Mouse (Mus musculus): ENCODE results near the gene Mex3d. TPM values are rescaled to one million over a fixed set of nuclear protein-coding genes. Genes with fewer than 3 reads are reported as not detected.

The Mex3d gene
- polyA plus RNA-seq, 1 experiment from 2014 or later: 0.78 TPM

GRCm38 (mm10) chr10:80369995-80370747, 17.3 kb downstream of the Mex3d start:
- Histone ChIP-seq H3K36me3 (replicated peaks) (no peaks in the 10 kb centered on the region), H3K4me2 (no peak overlapping the region), H3K9ac (no peak overlapping the region), H3K9me3 (replicated peaks) (no peaks in the 10 kb centered on the region), H3K4me1 (replicated peaks) (peaks cover 6% of the 10 kb centered on the region; the same call in 1 of the 2 replicates), H3K27me3 (peaks cover 61% of the 10 kb centered on the region), H3K27ac (replicated peaks) (no peak overlapping the region), H3K4me3 (replicated peaks) (no peak overlapping the region)
- ATAC-seq (ENCODE audit: insufficient read depth): no peak
- WGBS (ENCODE audit: insufficient replicate concordance): 70% methylated on average over 21 of the region's 21 CpGs

DNA sequence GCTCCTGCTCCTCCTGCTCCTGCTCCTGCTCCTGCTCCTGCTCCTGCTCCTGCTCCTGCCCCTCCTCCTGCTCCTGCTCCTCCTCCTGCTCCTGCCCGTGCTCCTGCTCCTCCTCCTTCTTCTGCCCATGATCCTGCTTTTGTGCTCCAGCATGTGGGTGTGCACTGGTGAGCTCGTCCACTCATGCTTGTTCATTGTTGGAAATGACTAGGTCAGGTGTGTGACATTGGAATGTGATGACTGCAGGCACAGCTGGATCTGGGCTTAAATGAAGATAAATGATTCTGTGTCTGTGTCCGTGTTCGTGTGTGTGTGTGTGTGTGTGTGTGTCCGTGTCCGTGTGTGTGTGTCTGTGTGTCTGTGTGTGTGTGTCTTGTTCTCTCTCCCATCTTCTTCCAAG, 19.1 kb downstream of the Mex3d start:
- Histone ChIP-seq H3K4me2 (no peak overlapping the region), H3K36me3 (replicated peaks) (no peaks in the 10 kb centered on the region), H3K27ac (replicated peaks) (no peak overlapping the region), H3K4me1 (replicated peaks) (peaks cover 6% of the 10 kb centered on the region; the same call in 1 of the 2 replicates), H3K27me3 (peaks cover 78% of the 10 kb centered on the region), H3K4me3 (replicated peaks) (no peak overlapping the region), H3K9ac (no peak overlapping the region), H3K9me3 (replicated peaks) (no peaks in the 10 kb centered on the region)
- 79% methylated on average over 6 of the region's 6 CpGs for WGBS (ENCODE audit: insufficient replicate concordance)
- ATAC-seq (ENCODE audit: insufficient read depth): no peak

DNA sequence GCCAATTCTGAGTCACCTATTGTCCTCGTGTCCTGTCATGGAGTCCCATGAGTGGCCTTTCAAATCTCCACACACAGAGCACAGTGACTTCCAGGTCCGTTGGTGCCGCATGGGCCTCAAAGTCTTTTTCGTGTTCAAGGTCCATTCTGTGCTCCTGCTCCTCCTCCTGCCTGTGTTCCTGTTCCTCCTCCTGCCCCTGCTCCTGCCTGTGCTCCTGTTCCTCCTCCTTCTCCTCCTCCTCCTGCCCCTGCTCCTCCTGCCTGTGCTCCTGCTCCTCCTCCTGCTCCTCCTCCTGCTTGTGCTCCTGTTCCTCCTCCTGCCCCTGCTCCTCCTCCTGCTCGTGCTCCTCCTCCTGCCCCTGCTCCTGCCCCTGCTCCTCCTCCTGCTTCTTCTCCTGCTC, 19.5 kb downstream of the Mex3d start:
- H3K4me2 ChIP-seq: no peak overlapping the region
- peaks cover 77% of the 10 kb centered on the region for H3K27me3 ChIP-seq
- no peaks in the 10 kb centered on the region for H3K9me3 ChIP-seq (replicated peaks)
- no peak overlapping the region for H3K9ac ChIP-seq
- no peak for ATAC-seq (ENCODE audit: insufficient read depth)
- peaks cover 6% of the 10 kb centered on the region; the same call in 1 of the 2 replicates for H3K4me1 ChIP-seq (replicated peaks)
- H3K36me3 ChIP-seq (replicated peaks): no peaks in the 10 kb centered on the region
- no peak overlapping the region for H3K27ac ChIP-seq (replicated peaks)
- WGBS (ENCODE audit: insufficient replicate concordance): 42% methylated on average over 5 of the region's 5 CpGs
- no peak overlapping the region for H3K4me3 ChIP-seq (replicated peaks)

DNA sequence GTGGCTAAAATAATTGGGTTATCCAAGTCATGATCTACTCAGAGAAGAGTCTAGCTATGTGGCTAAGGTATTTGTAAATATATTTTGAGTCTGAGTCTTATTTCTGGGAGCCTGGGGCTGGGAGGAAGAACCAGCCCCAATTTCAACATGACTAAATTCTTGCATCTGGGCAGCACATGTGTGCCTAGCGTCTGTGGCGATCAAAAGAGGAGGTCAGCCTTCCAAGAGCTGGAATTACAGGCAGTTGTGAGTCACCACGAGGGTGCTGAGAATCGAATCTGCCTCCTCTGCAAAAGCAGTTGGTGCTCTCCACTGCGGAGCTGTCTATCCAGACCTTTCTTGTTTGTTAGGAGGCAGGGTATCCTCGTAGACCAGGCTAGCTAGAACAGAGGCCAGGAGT, 21.7 kb downstream of the Mex3d start:
- H3K4me3 ChIP-seq (replicated peaks): no peak overlapping the region
- H3K4me1 ChIP-seq (replicated peaks): no peaks in the 10 kb centered on the region
- H3K4me2 ChIP-seq: no peak overlapping the region
- H3K9me3 ChIP-seq (replicated peaks): no peaks in the 10 kb centered on the region
- no peak overlapping the region for H3K27ac ChIP-seq (replicated peaks)
- peaks cover 76% of the 10 kb centered on the region for H3K27me3 ChIP-seq
- no peaks in the 10 kb centered on the region for H3K36me3 ChIP-seq (replicated peaks)
- H3K9ac ChIP-seq: no peak overlapping the region
- ATAC-seq (ENCODE audit: insufficient read depth): no peak
- WGBS (ENCODE audit: insufficient replicate concordance): 47% methylated on average over 6 of the region's 6 CpGs

DNA sequence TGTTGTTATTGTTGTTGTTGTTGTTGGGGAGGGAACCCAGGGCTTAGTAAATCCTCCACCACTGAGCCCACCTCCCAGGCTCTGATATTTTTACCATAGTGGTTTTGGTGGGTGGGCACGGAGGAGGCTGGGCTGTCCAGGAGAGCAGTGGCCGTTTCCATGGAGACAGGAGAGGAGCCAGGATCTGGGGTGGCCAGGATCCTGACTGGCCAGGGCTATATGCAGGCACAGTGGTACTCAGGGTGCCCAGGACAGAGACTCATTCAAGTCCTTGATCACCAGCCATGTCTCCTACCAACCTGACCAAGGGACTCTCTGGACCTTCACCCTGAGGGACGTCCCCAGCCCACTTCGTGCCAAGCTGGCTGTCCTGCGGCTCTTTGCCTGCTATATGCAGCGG, 23.7 kb downstream of the Mex3d start:
- Histone ChIP-seq H3K9me3 (replicated peaks) (no peaks in the 10 kb centered on the region), H3K4me1 (replicated peaks) (no peaks in the 10 kb centered on the region), H3K27me3 (peaks cover 84% of the 10 kb centered on the region), H3K4me2 (no peak overlapping the region), H3K27ac (replicated peaks) (no peak overlapping the region), H3K4me3 (replicated peaks) (no peak overlapping the region), H3K9ac (no peak overlapping the region), H3K36me3 (replicated peaks) (no peaks in the 10 kb centered on the region)
- no peak for ATAC-seq (ENCODE audit: insufficient read depth)
- 37% methylated on average over 6 of the region's 6 CpGs for WGBS (ENCODE audit: insufficient replicate concordance)

GRCm38 (mm10) chr10:80357994-80358639, 29.3 kb downstream of the Mex3d start:
- H3K4me2 ChIP-seq: peak overlapping the region; percentile 42
- WGBS (ENCODE audit: insufficient replicate concordance): 9% methylated on average over 31 of the region's 31 CpGs
- peaks cover 13% of the 10 kb centered on the region for H3K4me1 ChIP-seq (replicated peaks)
- peaks cover 94% of the 10 kb centered on the region for H3K27me3 ChIP-seq
- H3K27ac ChIP-seq (replicated peaks): no peak overlapping the region
- ATAC-seq (ENCODE audit: insufficient read depth): no peak
- 0 out of 2 replicates have a peak overlapping the region, but pooled peaks have one; percentile 7 for H3K4me3 ChIP-seq (replicated peaks)
- no peaks in the 10 kb centered on the region for H3K36me3 ChIP-seq (replicated peaks)
- no peaks in the 10 kb centered on the region for H3K9me3 ChIP-seq (replicated peaks)
- H3K9ac ChIP-seq: no peak overlapping the region

DNA sequence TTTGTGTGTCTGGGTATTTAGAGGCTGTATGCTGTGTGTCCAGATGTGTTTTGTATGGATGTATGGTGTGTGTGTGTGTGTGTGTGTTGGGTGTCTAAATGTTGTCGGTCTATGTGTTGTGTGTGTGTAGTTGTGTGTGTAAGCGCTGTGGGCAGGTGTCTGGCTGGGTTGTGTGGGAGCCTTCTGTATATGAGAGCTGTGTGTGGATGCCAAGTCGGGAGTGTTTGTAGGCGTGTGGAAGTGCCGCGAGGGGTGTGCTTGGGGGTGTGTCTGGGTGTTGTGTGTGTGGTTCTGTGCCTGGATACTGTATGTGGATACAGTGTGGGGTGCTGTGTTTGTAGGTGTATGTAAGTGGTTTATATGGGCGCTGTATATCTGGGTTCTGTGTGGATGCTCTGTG, 30.1 kb downstream of the Mex3d start:
- no peak overlapping the region for H3K27ac ChIP-seq (replicated peaks)
- ATAC-seq (ENCODE audit: insufficient read depth): no peak
- no peak overlapping the region for H3K4me3 ChIP-seq (replicated peaks)
- 31% methylated on average over 7 of the region's 7 CpGs for WGBS (ENCODE audit: insufficient replicate concordance)
- H3K27me3 ChIP-seq: peaks cover 94% of the 10 kb centered on the region
- H3K36me3 ChIP-seq (replicated peaks): no peaks in the 10 kb centered on the region
- H3K4me2 ChIP-seq: peak overlapping the region; percentile 42; the same call in 1 of the 2 replicates
- H3K9me3 ChIP-seq (replicated peaks): no peaks in the 10 kb centered on the region
- peaks cover 17% of the 10 kb centered on the region for H3K4me1 ChIP-seq (replicated peaks)
- no peak overlapping the region for H3K9ac ChIP-seq

- peaks cover 100% of the 10 kb centered on the region for H3K27me3 ChIP-seq
- H3K4me3 ChIP-seq (replicated peaks): no peak overlapping the region
- H3K9ac ChIP-seq: no peak overlapping the region
Measured at GRCm38 (mm10) chr10:80356737-80357136, 30.7 kb downstream of the Mex3d start.

DNA sequence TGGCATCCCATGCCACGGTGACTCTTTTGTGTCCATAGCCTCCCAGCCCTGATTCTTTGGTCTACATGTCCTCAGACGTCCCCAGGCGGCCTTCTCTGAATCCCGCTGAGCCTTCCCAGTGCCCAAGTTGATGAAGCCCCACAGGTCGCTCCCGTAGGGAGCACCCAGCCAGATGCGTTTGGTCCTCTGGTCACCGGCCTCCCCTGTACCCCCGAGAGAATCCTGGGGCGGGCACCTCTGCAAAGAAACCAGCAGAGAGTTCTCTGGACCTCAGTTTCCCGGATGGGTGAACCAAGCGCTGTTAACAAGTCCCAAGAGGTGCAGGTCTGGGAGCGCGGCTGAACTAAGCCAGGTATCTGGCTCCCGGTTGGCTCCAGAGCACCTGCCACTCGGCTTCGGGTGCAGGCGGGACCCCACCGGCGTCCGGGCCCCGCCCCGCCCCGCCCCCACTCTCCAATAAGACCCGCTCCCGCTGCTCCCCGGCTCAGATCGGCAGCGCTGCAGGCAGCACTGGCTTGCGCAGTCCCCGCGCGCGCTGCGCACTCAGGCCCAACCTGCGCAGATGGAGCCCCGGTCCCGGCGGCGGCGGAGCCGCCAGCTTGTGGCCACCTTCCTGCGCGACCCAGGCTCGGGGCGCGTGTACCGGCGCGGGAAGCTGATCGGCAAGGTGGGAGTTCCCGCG, 31.3 kb downstream of the Mex3d start, which contains the start of gene Plk5:
Plk5 (plus strand) TSS at position 459 of the 682 bp plus-strand sequence.
- 2% methylated on average over 53 of the region's 53 CpGs for WGBS (ENCODE audit: insufficient replicate concordance)
- no peak for ATAC-seq (ENCODE audit: insufficient read depth)
- Histone ChIP-seq H3K27me3 (peaks cover 100% of the 10 kb centered on the region), H3K9ac (no peak within 1 kb of the TSS), H3K9me3 (replicated peaks) (no peaks in the 10 kb centered on the region), H3K27ac (replicated peaks) (no peak within 1 kb of the TSS), H3K4me1 (replicated peaks) (peaks cover 21% of the 10 kb centered on the region), H3K36me3 (replicated peaks) (no peaks in the 10 kb centered on the region), H3K4me2 (peak within 1 kb of the TSS; percentile 10), H3K4me3 (replicated peaks) (no peak within 1 kb of the TSS)

More at GRCm38 (mm10) chr10:80356737-80357136, 30.7 kb downstream of the Mex3d start:
- Histone ChIP-seq H3K4me1 (replicated peaks) (peaks cover 17% of the 10 kb centered on the region), H3K27ac (replicated peaks) (no peak overlapping the region), H3K9me3 (replicated peaks) (no peaks in the 10 kb centered on the region), H3K4me2 (peak overlapping the region; percentile 10; the same call in 1 of the 2 replicates), H3K36me3 (replicated peaks) (no peaks in the 10 kb centered on the region)
- 3% methylated on average over 34 of the region's 34 CpGs for WGBS (ENCODE audit: insufficient replicate concordance)
- no peak for ATAC-seq (ENCODE audit: insufficient read depth)

GRCm38 (mm10) chr10:80355431-80355830, 32.0 kb downstream of the Mex3d start:
- Histone ChIP-seq H3K9me3 (replicated peaks) (no peaks in the 10 kb centered on the region), H3K4me2 (no peak overlapping the region), H3K36me3 (replicated peaks) (no peaks in the 10 kb centered on the region), H3K4me3 (replicated peaks) (no peak overlapping the region), H3K27me3 (peaks cover 100% of the 10 kb centered on the region), H3K27ac (replicated peaks) (no peak overlapping the region), H3K4me1 (replicated peaks) (peaks cover 27% of the 10 kb centered on the region), H3K9ac (no peak overlapping the region)
- WGBS (ENCODE audit: insufficient replicate concordance): 9% methylated on average over 9 of the region's 9 CpGs
- ATAC-seq (ENCODE audit: insufficient read depth): no peak

- ATAC-seq (ENCODE audit: insufficient read depth): no peak
- Histone ChIP-seq H3K9me3 (replicated peaks) (no peaks in the 10 kb centered on the region), H3K4me3 (replicated peaks) (no peak overlapping the region), H3K36me3 (replicated peaks) (no peaks in the 10 kb centered on the region), H3K4me1 (replicated peaks) (peaks cover 45% of the 10 kb centered on the region), H3K9ac (no peak overlapping the region), H3K27me3 (peaks cover 100% of the 10 kb centered on the region), H3K4me2 (no peak overlapping the region), H3K27ac (replicated peaks) (no peak overlapping the region)
- 25% methylated on average over 8 of the region's 8 CpGs for WGBS (ENCODE audit: insufficient replicate concordance)
Measured at GRCm38 (mm10) chr10:80352727-80353126, 34.7 kb downstream of the Mex3d start.

All from liver, embryonic 15.5 days (tissue).